Mouse (Mus musculus) cortical plate, adult 2 months (tissue): Measurements from ENCODE around the gene Gprin1. TPM values are rescaled to one million over a fixed set of nuclear protein-coding genes. Genes with fewer than 3 reads are reported as not detected.
"Not testable (repeated sequence)": the region's sequence is repeated elsewhere in the genome, so short reads cannot be mapped to it uniquely, and the experiment has no call there.

ENCODE experiments used
- H3K27ac ChIP-seq: fragments of 200-500 bp; 2 replicates; pipeline ENCODE4 v1.5.1; 2012; ENCODE audit warnings: low read length, control low read depth, inconsistent platforms; ENCODE audit not compliant: insufficient read depth
- H3K4me1 ChIP-seq: fragments of 200-500 bp; 2 replicates; pipeline ENCODE4 v1.6.1; 2011; ENCODE audit warnings: low read length; ENCODE audit not compliant: control insufficient read depth, insufficient read depth
- H3K4me3 ChIP-seq: fragments of 200-500 bp; 2 replicates; pipeline ENCODE4 v1.5.1; 2011; ENCODE audit warnings: mild to moderate bottlenecking, low read length, control low read depth; ENCODE audit not compliant: insufficient read depth
- CTCF ChIP-seq: fragments of 200-500 bp; IDR thresholded peaks from 2 replicates; pipeline ENCODE4 v1.5.1; 2011; ENCODE audit warnings: mild to moderate bottlenecking, control low read depth, low read length; ENCODE audit not compliant: insufficient read depth; ENCODE audit errors: extremely low read depth
- POLR2A ChIP-seq: fragments of 200-500 bp; IDR thresholded peaks from 2 replicates; pipeline ENCODE4 v1.6.1; 2011; ENCODE audit warnings: mild to moderate bottlenecking, low read length, control low read depth; ENCODE audit not compliant: insufficient read depth; ENCODE audit errors: extremely low read depth
- polyA plus RNA-seq: library from polyadenylated mRNA; depleted of rRNA; stranded (reverse); fragments of >200 nt; gene quantifications from 2 replicates; pipeline ENCODE4 v1.2.3, GENCODE M21; 2012; rRNA removed

Gene Gprin1
- polyA plus RNA-seq = 57.2 and 62.1 TPM in 2 replicates

GRCm38 (mm10) chr13:54749864-54750411 lies at the start of gene Gprin1:
Gprin1 (minus strand) TSS chr13:54749874.
- TF ChIP-seq CTCF = no peak
- TF ChIP-seq POLR2A = no peak
- Histone ChIP-seq H3K27ac (peak within 1 kb of the TSS; percentile 72), H3K4me1 (peaks cover 32% of the 10 kb centered on the region)

GRCm38 (mm10) chr13:54798740-54799139 lies 49.1 kb upstream of the Gprin1 start:
- TF ChIP-seq CTCF (no peak), POLR2A (no peak)
- no peak overlapping the region for H3K4me3 ChIP-seq
- H3K4me1 ChIP-seq = no peaks in the 10 kb centered on the region; the same call in 1 of the 2 replicates
- no peak overlapping the region for H3K27ac ChIP-seq

More at GRCm38 (mm10) chr13:54749864-54750411, at the start of gene Gprin1:
- H3K4me3 ChIP-seq = peak within 1 kb of the TSS; percentile 89

GRCm38 (mm10) chr13:54797861-54798643 lies 48.4 kb upstream of the Gprin1 start:
- Histone ChIP-seq H3K27ac (no peak overlapping the region), H3K4me1 (no peaks in the 10 kb centered on the region; the same call in 1 of the 2 replicates), H3K4me3 (no peak overlapping the region)
- no peak for TF ChIP-seq CTCF
- TF ChIP-seq POLR2A = no peak

GRCm38 (mm10) chr13:54797356-54797755 lies 47.7 kb upstream of the Gprin1 start:
- Histone ChIP-seq H3K4me1 (no peaks in the 10 kb centered on the region; the same call in 1 of the 2 replicates), H3K27ac (no peak overlapping the region), H3K4me3 (no peak overlapping the region)
- TF ChIP-seq POLR2A = no peak
- peak; percentile 89 for TF ChIP-seq CTCF

- H3K4me1 ChIP-seq = no peaks in the 10 kb centered on the region; the same call in 1 of the 2 replicates
- TF ChIP-seq POLR2A (no peak), CTCF (peak; percentile 18; the same call in 1 of the 2 replicates)
- no peak overlapping the region for H3K27ac ChIP-seq
- no peak overlapping the region for H3K4me3 ChIP-seq
Observed at GRCm38 (mm10) chr13:54794843-54795242, 45.2 kb upstream of the Gprin1 start.

- Histone ChIP-seq H3K4me1 (no peaks in the 10 kb centered on the region; the same call in 1 of the 2 replicates), H3K27ac (peak overlapping the region; percentile 38; the same call in 1 of the 2 replicates), H3K4me3 (no peak overlapping the region)
- TF ChIP-seq CTCF (no peak), POLR2A (no peak)
Observed at GRCm38 (mm10) chr13:54794002-54794577, 44.4 kb upstream of the Gprin1 start.

- H3K4me1 ChIP-seq = no peaks in the 10 kb centered on the region
- peak; percentile 24 for TF ChIP-seq CTCF
- TF ChIP-seq POLR2A = no peak
- H3K4me3 ChIP-seq = no peak overlapping the region
- no peak overlapping the region for H3K27ac ChIP-seq
Observed at GRCm38 (mm10) chr13:54792259-54793230, 42.9 kb upstream of the Gprin1 start.

GRCm38 (mm10) chr13:54789561-54790397 lies 40.1 kb upstream of the Gprin1 start:
- H3K27ac ChIP-seq = peak overlapping the region; percentile 58; the same call in 1 of the 2 replicates
- peak overlapping the region; percentile 68 for H3K4me3 ChIP-seq
- H3K4me1 ChIP-seq = no peaks in the 10 kb centered on the region
- TF ChIP-seq CTCF (no peak), POLR2A (peak; percentile 31; the same call in 1 of the 2 replicates)

- H3K4me3 ChIP-seq = peak within 1 kb of the TSS; percentile 68
- no peak for TF ChIP-seq CTCF
- no peak for TF ChIP-seq POLR2A
- H3K27ac ChIP-seq = peak within 1 kb of the TSS; percentile 58; the same call in 1 of the 2 replicates
- no peaks in the 10 kb centered on the region for H3K4me1 ChIP-seq
Observed at GRCm38 (mm10) chr13:54788740-54789560, 39.3 kb upstream of the Gprin1 start, which contains the start of gene Tspan17. Tspan17 (plus strand) TSS chr13:54789377.

GRCm38 (mm10) chr13:54787591-54787990 lies 37.9 kb upstream of the Gprin1 start:
- not testable (repeated sequence) for H3K27ac ChIP-seq, H3K4me1 ChIP-seq, H3K4me3 ChIP-seq
